Mouse (Mus musculus) spleen, adult 2 months (tissue): ENCODE measurements around the gene Tut7.

Experiments used
- CTCF ChIP-seq: fragments of 200-500 bp; IDR thresholded peaks from 2 replicates; pipeline ENCODE4 v1.5.1; 2011; ENCODE audit warnings: mild to moderate bottlenecking, inconsistent platforms; ENCODE audit not compliant: insufficient read depth, insufficient read length, insufficient replicate concordance; ENCODE audit errors: extremely low read depth
- POLR2A ChIP-seq: fragments of 200-500 bp; IDR thresholded peaks from 2 replicates; pipeline ENCODE4 v1.6.1; 2011; ENCODE audit warnings: low read depth, low read length, inconsistent platforms

GRCm38 (mm10) chr13:59834786-59835452 lies 12.0 kb upstream of the Tut7 start:
- TF ChIP-seq POLR2A: no peak
- TF ChIP-seq CTCF: no peak
